Mouse (Mus musculus) testis, adult 2 months (tissue): ENCODE data around the gene Tpx2.

Experiments
- CTCF ChIP-seq: fragments of 200-500 bp; IDR thresholded peaks from 2 replicates; pipeline ENCODE4 v1.5.1; 2012; ENCODE audit warnings: low read depth, mild to moderate bottlenecking, inconsistent platforms, low read length, moderate library complexity; ENCODE audit not compliant: control insufficient read depth, insufficient read depth, insufficient replicate concordance
- POLR2A ChIP-seq: fragments of 200-500 bp; IDR thresholded peaks from 2 replicates; pipeline ENCODE4 v1.6.1; 2012; ENCODE audit warnings: low read depth, mild to moderate bottlenecking, inconsistent platforms, low read length, moderate library complexity; ENCODE audit not compliant: control insufficient read depth

GRCm38 (mm10) chr2:152909848-152910247, 62.1 kb downstream of the Tpx2 start:
- no peak for TF ChIP-seq CTCF
- TF ChIP-seq POLR2A, result no peak
